Mouse (Mus musculus): ENCODE measurements around the gene Rho. TPM values are rescaled to one million over a fixed set of nuclear protein-coding genes. Genes with fewer than 3 reads are reported as not detected.

The Rho gene
- polyA plus RNA-seq (2015; fragmentation: Nextera tagmentation; extraction: Ambion mirVana), result 2.2 and 4.1 TPM in 2 replicates

- Histone ChIP-seq H3K27ac (replicated peaks) (no peak within 1 kb of the TSS; the same call in 1 of the 2 replicates), H3K9me3 (no peaks in the 10 kb centered on the region), H3K27me3 (no peaks in the 10 kb centered on the region), H3K36me3 (no peaks in the 10 kb centered on the region), H3K4me2 (0 out of 2 replicates have a peak within 1 kb of the TSS, but pooled peaks have one; percentile 9), H3K4me3 (no peak within 1 kb of the TSS), H3K9ac (no peak within 1 kb of the TSS), H3K4me1 (replicated peaks) (peaks cover 22% of the 10 kb centered on the region)
- ATAC-seq (ENCODE audit: low read depth), result no peak
- 85% methylated on average over 14 of the region's 14 CpGs for WGBS
Observed at GRCm38 (mm10) chr6:115931639-115932038, at the start of gene Rho. Gene Rho, plus strand, starts transcription at chr6:115931748.

DNA sequence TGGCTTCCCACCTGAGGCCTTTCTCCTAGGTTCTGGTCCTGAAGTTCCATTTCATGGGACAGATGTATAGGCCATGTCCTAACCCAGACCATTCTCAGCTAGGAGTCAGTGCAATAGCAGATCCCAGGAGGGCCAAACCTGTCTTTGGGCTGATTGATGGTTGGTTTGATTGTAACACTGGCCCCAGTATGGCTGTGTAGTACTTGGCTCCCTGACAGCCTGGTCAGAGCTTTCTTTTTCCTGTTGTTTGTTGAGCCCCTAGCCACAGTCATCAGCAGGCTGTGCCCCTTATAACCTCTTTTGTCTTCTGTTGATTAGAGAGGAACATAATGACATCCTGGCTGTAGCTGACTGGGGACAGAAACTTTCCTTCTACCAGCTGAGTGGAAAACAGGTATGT is 47.5 kb upstream of the Rho start:
- H3K4me1 ChIP-seq (replicated peaks), result no peaks in the 10 kb centered on the region
- no peak overlapping the region for H3K27ac ChIP-seq (replicated peaks)
- H3K9me3 ChIP-seq, result no peaks in the 10 kb centered on the region
- no peak for ATAC-seq (ENCODE audit: low read depth)
- H3K4me3 ChIP-seq, result no peak overlapping the region
- no peak overlapping the region for H3K9ac ChIP-seq
- H3K27me3 ChIP-seq, result no peaks in the 10 kb centered on the region
- H3K4me2 ChIP-seq, result no peak overlapping the region
- H3K36me3 ChIP-seq, result peaks cover 72% of the 10 kb centered on the region

GRCm38 (mm10) chr6:115886894-115887293 is 44.7 kb upstream of the Rho start:
- no peak overlapping the region for H3K4me2 ChIP-seq
- H3K4me1 ChIP-seq (replicated peaks), result peaks cover 14% of the 10 kb centered on the region
- H3K4me3 ChIP-seq, result no peak overlapping the region
- no peak for ATAC-seq (ENCODE audit: low read depth)
- H3K9ac ChIP-seq, result no peak overlapping the region
- 66% methylated on average over 4 of the region's 4 CpGs for WGBS
- no peaks in the 10 kb centered on the region for H3K27me3 ChIP-seq
- peaks cover 49% of the 10 kb centered on the region for H3K36me3 ChIP-seq
- H3K9me3 ChIP-seq, result no peaks in the 10 kb centered on the region
- H3K27ac ChIP-seq (replicated peaks), result no peak overlapping the region

DNA sequence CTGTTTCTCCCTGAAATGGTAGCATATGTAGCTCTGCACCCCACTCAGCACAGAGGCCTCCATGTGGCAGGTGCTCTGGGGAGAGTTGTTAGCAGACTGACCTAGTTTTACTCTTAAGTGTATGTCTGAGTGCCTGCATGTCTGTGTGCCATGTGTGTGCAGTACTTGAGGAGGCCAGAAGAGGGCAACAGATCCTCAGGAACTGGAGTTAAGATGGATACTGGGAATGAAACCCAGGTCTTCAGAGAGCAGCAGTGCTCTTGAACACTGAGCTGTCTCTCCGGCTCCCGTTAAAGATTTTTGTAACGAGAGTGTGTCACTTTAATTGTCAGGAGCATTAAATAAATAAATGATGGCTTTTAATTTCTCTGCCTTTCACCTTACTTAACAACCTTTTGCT is 43.3 kb upstream of the Rho start:
- Histone ChIP-seq H3K9me3 (no peaks in the 10 kb centered on the region), H3K36me3 (peaks cover 58% of the 10 kb centered on the region), H3K9ac (no peak overlapping the region), H3K4me3 (no peak overlapping the region), H3K4me2 (no peak overlapping the region), H3K27me3 (no peaks in the 10 kb centered on the region), H3K27ac (replicated peaks) (no peak overlapping the region), H3K4me1 (replicated peaks) (peaks cover 21% of the 10 kb centered on the region)
- ATAC-seq (ENCODE audit: low read depth), result no peak
- WGBS, result 92% methylated on average over 3 of the region's 3 CpGs

DNA sequence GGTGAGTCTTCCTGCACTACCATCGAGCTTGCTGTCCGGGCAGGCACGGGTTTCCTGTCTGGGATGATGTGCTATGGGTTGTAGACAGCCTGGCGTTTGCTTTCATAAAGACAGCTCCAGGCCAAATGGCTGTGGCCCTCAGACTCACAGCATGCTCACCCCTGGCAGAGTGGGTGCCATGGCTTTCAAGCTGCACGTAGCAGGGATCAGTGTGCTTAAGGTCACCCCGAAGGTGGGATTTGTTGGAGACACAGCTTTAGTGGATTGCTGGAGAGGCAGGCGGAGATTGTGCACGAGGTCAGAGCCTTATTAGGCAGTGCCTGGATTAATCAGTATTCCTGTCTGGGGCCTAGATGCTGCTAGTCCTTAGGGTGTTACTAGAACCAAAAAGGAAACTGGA is 40.9 kb upstream of the Rho start:
- no peak for ATAC-seq (ENCODE audit: low read depth)
- Histone ChIP-seq H3K4me2 (no peak overlapping the region), H3K36me3 (peaks cover 57% of the 10 kb centered on the region), H3K4me3 (no peak overlapping the region), H3K9me3 (no peaks in the 10 kb centered on the region), H3K27me3 (no peaks in the 10 kb centered on the region), H3K27ac (replicated peaks) (no peak overlapping the region), H3K4me1 (replicated peaks) (peaks cover 21% of the 10 kb centered on the region), H3K9ac (no peak overlapping the region)
- WGBS, result 89% methylated on average over 8 of the region's 8 CpGs

DNA sequence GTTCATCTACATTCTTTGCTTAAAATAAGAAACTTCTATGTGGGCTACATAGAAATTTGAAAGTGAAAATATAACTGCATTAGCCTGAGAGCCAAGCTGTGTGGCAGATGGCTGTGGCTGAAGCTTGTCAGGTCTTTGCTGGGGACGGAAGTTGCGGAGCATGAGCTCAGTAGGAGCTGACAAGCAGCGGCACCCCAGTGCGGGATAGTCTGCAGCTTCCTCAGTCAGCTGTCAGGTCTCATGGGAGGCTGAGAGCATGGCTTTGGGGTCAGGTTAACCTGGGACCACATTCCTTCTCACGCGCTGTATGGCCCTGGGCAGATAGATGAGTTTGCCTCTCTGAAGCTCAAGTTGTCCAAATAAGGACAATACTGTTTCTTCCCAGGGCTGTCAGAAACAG is 40.5 kb upstream of the Rho start:
- Histone ChIP-seq H3K27me3 (no peaks in the 10 kb centered on the region), H3K4me3 (no peak overlapping the region), H3K27ac (replicated peaks) (peak overlapping the region; percentile 14; the same call in 1 of the 2 replicates), H3K4me2 (no peak overlapping the region), H3K9ac (no peak overlapping the region), H3K9me3 (no peaks in the 10 kb centered on the region), H3K36me3 (peaks cover 52% of the 10 kb centered on the region), H3K4me1 (replicated peaks) (peaks cover 21% of the 10 kb centered on the region)
- WGBS, result 57% methylated on average over 6 of the region's 6 CpGs
- ATAC-seq (ENCODE audit: low read depth), result peak; percentile 32; the same call in 1 of the 2 replicates

DNA sequence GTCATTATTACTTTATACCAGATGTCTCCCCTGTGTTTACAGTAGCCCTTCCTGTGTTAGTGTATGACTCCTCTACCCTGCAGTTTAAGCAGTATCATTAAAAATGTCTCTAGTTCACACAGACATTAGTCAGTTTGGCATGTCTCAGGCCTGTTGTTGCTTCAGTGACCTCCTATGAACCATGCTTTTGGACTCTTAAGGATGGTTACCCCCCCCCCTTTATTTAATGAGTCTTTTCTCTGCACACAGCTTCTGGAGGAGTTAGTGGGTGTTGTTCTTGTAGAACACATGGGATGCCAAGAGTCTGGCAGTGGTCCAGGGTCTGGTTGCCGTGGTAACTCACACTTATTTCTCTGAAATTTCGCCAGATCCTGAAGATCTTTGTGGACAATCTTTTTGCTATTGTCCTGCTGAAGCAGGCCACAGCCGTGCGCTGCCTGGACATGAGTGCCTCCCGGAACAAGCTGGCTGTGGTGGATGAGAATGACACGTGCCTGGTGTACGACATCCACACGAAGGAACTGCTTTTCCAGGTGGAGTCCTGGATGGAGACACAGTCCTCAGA is 40.0 kb upstream of the Rho start:
- H3K27ac ChIP-seq (replicated peaks), result 0 out of 2 replicates have a peak overlapping the region, but pooled peaks have one; percentile 14
- H3K4me1 ChIP-seq (replicated peaks), result peaks cover 21% of the 10 kb centered on the region
- 31% methylated on average over 8 of the region's 8 CpGs for WGBS
- H3K4me2 ChIP-seq, result no peak overlapping the region
- H3K9ac ChIP-seq, result no peak overlapping the region
- no peaks in the 10 kb centered on the region for H3K9me3 ChIP-seq
- ATAC-seq (ENCODE audit: low read depth), result peak; percentile 63; the same call in 1 of the 2 replicates
- no peaks in the 10 kb centered on the region for H3K27me3 ChIP-seq
- H3K36me3 ChIP-seq, result peaks cover 50% of the 10 kb centered on the region
- no peak overlapping the region for H3K4me3 ChIP-seq

DNA sequence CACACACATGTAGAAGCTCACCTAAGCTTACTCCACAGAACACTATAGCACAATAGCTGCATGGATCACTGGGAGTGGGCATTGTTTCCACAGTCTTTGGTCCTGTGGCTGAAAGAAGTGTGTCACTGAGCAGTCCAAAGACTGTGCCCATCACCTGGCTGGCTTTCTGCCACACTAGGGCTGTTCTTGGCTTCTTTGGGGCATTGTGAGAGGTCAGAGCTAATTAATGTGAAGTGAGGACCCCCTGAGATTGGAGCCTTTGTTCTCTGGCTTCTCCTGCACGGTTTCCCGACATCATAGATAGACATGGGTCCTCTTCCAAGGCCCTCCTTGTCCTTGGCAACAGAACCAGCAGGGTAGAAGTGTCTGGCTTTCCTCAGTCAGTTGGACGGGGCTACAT is 39.2 kb upstream of the Rho start:
- no peak overlapping the region for H3K9ac ChIP-seq
- ATAC-seq (ENCODE audit: low read depth), result no peak
- no peak overlapping the region for H3K4me2 ChIP-seq
- WGBS, result 67% methylated on average over 3 of the region's 3 CpGs
- H3K27me3 ChIP-seq, result no peaks in the 10 kb centered on the region
- H3K27ac ChIP-seq (replicated peaks), result no peak overlapping the region
- H3K36me3 ChIP-seq, result peaks cover 42% of the 10 kb centered on the region
- H3K4me3 ChIP-seq, result no peak overlapping the region
- no peaks in the 10 kb centered on the region for H3K9me3 ChIP-seq
- H3K4me1 ChIP-seq (replicated peaks), result peaks cover 21% of the 10 kb centered on the region

GRCm38 (mm10) chr6:115896346-115896745 is 35.2 kb upstream of the Rho start:
- Histone ChIP-seq H3K4me2 (no peak overlapping the region), H3K36me3 (peaks cover 30% of the 10 kb centered on the region), H3K27me3 (no peaks in the 10 kb centered on the region), H3K9me3 (no peaks in the 10 kb centered on the region), H3K9ac (no peak overlapping the region), H3K4me1 (replicated peaks) (peaks cover 15% of the 10 kb centered on the region), H3K4me3 (no peak overlapping the region), H3K27ac (replicated peaks) (no peak overlapping the region)
- ATAC-seq (ENCODE audit: low read depth), result no peak
- WGBS, result 10% methylated on average over 1 of the region's 1 CpGs

DNA sequence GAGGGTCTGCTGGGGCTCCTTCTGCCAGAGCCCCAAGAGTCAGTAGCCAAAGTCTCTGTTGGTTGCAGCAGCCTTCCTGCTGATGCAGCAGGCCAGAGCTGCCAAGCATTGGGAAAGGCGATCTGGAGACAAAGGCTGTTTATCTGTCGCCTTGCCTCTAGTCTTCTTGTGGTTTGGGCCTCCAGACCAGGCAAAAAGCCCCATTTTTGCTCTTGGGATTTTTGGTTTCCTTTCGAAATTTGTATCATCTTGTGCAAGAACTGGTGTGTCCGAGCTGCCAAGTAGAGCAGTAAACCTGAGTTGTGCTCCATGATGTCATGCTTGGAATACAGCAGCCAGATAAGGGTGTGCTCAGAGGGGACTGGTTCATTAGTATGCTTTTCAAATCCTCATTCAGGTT is 34.4 kb upstream of the Rho start:
- Histone ChIP-seq H3K36me3 (peaks cover 30% of the 10 kb centered on the region), H3K9me3 (no peaks in the 10 kb centered on the region), H3K4me1 (replicated peaks) (peaks cover 14% of the 10 kb centered on the region), H3K9ac (no peak overlapping the region), H3K4me3 (no peak overlapping the region), H3K27ac (replicated peaks) (no peak overlapping the region), H3K27me3 (no peaks in the 10 kb centered on the region), H3K4me2 (no peak overlapping the region)
- no peak for ATAC-seq (ENCODE audit: low read depth)
- WGBS, result 82% methylated on average over 4 of the region's 4 CpGs

DNA sequence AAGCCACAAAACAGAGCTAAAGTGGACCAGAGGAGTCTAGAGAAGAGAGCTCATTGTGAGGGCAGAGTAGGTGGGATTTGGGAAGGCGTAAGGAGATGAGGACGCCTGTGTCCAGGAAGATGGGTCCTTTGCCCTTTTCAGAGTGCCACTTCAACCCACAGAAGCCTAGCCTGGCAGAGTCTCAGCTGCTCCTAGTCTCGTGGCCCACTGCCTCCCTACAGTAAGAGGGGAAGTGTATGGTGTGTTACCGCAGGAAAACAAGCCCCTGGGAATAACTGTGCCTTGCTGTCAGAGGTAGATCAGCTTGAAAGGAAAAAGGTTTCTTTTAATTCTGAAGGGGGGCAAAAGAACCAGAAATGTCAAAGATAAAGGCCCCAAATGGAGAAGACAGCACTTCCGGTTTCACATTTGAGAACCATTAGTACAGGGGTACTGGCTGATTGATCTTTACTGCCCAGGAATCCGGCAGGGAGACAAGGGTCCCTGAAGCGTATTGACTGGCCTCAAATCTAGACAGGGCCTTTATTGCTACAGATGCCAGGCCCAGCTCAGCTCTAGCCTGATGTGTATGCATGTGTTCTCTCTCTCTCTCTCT is 33.5 kb upstream of the Rho start:
- no peak overlapping the region for H3K9ac ChIP-seq
- WGBS, result 81% methylated on average over 7 of the region's 7 CpGs

GRCm38 (mm10) chr6:115901062-115901461 is 30.5 kb upstream of the Rho start:
- no peak overlapping the region for H3K9ac ChIP-seq
- ATAC-seq (ENCODE audit: low read depth), result peak; percentile 79
- no peak overlapping the region for H3K4me2 ChIP-seq
- 31% methylated on average over 3 of the region's 3 CpGs for WGBS
- peaks cover 9% of the 10 kb centered on the region for H3K4me1 ChIP-seq (replicated peaks)
- H3K36me3 ChIP-seq, result peaks cover 35% of the 10 kb centered on the region
- no peak overlapping the region for H3K27ac ChIP-seq (replicated peaks)
- no peaks in the 10 kb centered on the region for H3K9me3 ChIP-seq
- H3K27me3 ChIP-seq, result no peaks in the 10 kb centered on the region
- H3K4me3 ChIP-seq, result no peak overlapping the region

More for the DNA sequence above, 33.5 kb upstream of the Rho start:
- ATAC-seq (ENCODE audit: low read depth), result no peak
- no peaks in the 10 kb centered on the region for H3K27me3 ChIP-seq
- H3K4me3 ChIP-seq, result no peak overlapping the region
- peaks cover 24% of the 10 kb centered on the region for H3K36me3 ChIP-seq
- no peak overlapping the region for H3K27ac ChIP-seq (replicated peaks)
- no peak overlapping the region for H3K4me2 ChIP-seq
- H3K9me3 ChIP-seq, result no peaks in the 10 kb centered on the region
- H3K4me1 ChIP-seq (replicated peaks), result peaks cover 9% of the 10 kb centered on the region

GRCm38 (mm10) chr6:115901489-115901931 is 30.0 kb upstream of the Rho start:
- Histone ChIP-seq H3K9ac (peak overlapping the region; percentile 14; the same call in 1 of the 2 replicates), H3K27ac (replicated peaks) (no peak overlapping the region), H3K9me3 (no peaks in the 10 kb centered on the region), H3K4me1 (replicated peaks) (peaks cover 9% of the 10 kb centered on the region), H3K27me3 (no peaks in the 10 kb centered on the region), H3K4me2 (no peak overlapping the region), H3K4me3 (no peak overlapping the region), H3K36me3 (peaks cover 38% of the 10 kb centered on the region)
- no peak for ATAC-seq (ENCODE audit: low read depth)
- 68% methylated on average over 8 of the region's 8 CpGs for WGBS

Measured in neural tube, embryonic 13.5 days (tissue).